Mouse (Mus musculus): Measurements from ENCODE around the gene Faap24.

Faap24 gene
- long read RNA-seq, experiment 1, transcript Faap24-201 (4 exons, 1,857 nt) = major isoform, 22 of 23 reads
- long read RNA-seq, experiment 1, partial matches to known transcripts = 0 of 23 reads
- long read RNA-seq, experiment 1, other reads (novel, unspliced or antisense) = 0 of 23 reads
- long read RNA-seq, experiment 2, transcript Faap24-201 (4 exons, 1,857 nt) = major isoform, 24 of 25 reads
- long read RNA-seq, experiment 2, partial matches to known transcripts = 0 of 25 reads
- long read RNA-seq, experiment 2, other reads (novel, unspliced or antisense) = 1 of 25 reads

DNA sequence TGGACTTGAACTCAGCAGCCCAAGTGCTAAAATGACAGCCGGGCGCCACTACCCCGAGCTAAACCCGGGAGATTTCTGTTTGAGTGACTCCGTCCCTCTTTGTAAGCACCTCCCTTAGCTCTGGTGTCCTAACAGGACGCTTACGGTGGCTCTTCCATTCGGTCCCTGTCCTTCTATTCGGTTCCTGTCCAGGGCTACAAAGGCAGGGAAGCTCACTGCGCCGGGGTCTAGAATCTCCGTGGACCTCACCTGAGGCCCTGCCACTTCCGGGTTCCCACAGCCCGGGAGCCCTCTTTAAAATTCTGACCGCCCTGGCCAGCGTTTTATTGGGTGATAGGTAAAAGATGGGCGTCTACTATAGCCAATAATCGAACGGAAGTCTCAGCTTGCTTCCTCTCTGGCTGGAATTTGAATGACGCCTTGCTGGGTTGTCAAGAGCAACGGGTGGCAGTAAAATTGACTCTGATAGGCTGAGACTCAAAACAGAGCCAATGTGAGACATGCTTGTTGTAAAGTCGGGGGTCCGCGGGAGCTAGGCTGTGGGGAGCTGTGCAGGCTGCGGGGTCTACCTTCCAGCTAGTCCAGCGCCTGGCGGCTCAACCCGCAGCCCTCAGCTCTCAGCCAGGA lies at the start of gene Faap24, which contains the start of gene Cep89:
TSS of gene Faap24 (minus strand) at position 295 of the 627 bp plus-strand sequence.
TSS of gene Cep89 (plus strand) at position 494 of the 627 bp plus-strand sequence.
- intact Hi-C loops (cut with DNase I) = no loop called here

DNA sequence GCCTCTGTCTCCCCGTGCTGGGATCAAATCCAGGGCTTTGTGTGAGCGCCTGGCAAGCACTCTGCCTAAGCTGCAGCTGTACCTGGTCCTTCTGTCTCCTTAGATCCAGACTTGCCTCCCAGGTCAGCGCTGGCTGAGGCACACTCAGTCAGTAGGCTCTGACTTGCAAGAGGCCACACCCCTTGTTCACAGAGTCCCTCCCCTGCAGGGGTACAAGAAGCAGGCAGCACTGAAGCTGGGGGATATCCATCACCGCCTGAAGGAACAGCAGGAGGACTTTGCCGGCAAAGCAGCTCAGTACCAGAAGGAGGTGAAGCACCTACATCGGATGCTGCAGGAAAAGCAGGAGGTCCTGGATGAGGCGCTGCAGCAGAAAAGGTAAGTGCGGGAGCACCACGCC lies 38.6 kb upstream of the Faap24 start:
- intact Hi-C loops (cut with DNase I) = no loop called here

DNA sequence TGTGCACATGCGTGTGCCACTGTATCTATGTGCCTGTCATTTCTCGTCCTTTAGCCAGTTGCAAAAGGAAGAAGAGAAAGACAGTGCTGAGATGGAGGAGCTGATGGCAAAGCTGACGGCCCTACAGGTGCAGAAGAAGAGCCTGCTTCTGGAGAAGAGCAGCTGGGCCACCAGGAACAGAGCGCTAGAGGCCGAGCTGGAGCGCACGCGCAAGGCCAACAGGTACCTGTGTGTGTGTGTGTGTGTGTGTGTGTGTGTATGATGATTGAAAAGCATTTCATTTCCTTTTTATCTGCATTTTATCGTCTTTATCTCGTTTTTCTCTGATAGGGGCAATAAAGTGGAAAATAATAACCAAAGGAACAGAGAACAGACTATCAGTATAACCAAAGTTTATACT lies 31.5 kb upstream of the Faap24 start:
- intact Hi-C loops (cut with DNase I) = no loop called here

DNA sequence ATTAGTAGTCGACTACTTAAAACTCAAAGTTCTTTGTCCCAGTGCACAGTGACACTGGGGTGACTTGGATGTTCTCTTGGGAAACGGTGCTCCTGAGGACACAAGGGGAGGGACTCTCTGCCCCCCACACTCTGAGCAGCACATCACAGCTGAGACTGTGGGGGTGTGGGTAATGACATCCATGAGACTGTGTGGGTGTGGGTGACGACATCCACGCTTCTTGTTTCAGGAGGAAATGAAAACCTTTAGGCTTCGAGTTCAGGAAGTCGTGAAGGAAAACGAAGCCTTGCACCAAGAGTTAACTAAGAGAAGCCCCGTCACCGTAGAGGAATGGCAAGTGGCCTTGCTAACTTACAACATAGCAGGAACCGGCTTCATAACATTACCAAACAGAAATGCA lies 26.4 kb upstream of the Faap24 start:
- intact Hi-C loops (cut with DNase I) = no loop called here

DNA sequence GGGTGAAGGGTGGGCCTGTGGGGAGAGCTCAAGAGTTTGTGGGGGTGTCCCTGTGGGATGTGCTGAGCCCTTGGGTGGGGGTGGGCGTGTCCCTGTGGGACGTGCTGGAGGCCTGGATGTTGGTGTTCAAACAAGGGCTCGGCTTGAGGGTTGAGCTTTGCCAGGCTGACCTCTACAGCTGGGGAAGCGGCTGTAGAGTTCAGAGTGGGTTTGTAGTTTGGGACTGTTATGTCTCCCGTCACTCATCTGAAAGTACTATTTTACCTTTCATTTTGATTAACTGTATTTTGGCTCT lies 20.0 kb upstream of the Faap24 start:
- intact Hi-C loops (cut with DNase I) = no loop called here

DNA sequence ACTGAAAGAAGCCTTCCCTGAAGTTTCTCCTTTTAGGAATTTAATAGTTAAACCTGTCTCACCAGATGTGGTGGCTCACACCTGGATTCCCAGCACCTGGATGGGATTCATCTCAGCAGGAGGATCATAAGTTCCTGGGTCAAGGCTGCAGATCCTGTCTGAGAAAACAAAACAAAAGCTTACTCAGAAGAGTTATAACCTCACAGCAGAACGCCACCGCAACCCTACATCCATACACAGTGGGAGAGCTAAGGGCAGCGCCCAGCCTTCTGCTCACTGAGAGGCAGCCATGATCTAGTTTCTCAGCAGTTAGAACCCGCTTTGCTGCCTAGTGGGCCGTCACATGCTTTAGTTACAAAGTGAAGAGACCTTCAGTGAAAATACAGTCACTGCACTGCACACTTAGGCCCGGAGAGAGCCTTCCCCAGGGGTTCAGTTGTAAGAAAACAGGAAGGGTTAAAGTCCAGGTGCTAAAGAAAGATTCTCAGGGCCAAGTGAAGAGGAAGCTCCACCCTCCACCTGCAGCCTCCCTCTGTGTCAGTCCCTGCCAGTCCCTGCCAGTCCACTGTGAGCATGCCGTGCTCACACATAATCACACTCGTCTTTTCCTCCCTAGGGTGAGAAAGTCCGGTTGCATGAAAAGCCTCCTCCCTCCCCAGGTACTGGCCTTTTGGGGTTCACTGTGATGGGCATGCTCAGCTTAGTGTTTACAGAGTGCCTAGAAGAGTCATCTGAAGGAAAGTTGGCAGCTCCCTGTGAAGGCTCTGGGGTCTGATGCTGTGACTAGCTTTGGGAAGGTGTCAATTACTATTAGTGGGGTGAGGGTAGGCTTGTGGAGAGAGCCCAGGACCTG lies 19.4 kb upstream of the Faap24 start:
- intact Hi-C loops (cut with DNase I) = no loop called here

DNA sequence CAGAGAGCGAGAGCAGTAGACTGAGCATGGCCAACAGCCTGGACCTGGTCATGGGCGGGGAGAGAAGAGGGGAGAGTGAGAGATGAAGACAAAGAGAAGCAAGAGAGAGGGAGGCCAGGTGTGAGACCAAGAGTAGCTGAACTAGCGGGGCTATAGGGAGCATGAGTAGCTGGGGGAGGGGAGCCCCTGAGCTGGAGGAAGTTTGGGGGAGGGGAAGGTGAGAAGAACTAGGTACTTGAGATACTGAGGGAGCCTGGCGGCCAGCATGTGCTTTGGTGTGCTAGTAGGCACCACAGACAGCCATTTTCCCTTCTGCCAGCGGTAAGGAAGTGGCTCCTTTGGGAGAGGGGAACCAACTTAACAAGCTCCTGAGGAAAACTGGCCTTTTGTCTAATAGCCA lies 18.6 kb upstream of the Faap24 start:
- intact Hi-C loops (cut with DNase I) = no loop called here

DNA sequence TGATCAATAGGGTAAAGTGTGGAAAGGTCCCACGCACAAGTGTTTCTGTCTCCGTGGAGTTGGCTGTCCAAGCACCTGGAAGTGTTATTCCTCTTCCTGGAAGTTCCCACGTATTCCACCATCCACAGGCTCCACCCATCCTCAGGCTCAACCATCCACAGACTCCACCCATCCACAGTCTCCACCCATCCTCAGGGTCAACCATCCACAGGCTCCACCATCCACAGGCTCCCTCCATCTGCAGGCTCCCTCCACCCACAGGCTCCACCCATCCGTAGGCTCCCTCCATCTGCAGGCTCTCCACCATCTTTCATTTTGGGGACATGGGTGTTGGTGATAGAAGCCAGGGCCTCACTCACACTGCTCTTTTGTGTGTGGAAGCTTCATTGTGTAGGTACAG lies 4.5 kb upstream of the Faap24 start:
- intact Hi-C loops (cut with DNase I) = no loop called here

DNA sequence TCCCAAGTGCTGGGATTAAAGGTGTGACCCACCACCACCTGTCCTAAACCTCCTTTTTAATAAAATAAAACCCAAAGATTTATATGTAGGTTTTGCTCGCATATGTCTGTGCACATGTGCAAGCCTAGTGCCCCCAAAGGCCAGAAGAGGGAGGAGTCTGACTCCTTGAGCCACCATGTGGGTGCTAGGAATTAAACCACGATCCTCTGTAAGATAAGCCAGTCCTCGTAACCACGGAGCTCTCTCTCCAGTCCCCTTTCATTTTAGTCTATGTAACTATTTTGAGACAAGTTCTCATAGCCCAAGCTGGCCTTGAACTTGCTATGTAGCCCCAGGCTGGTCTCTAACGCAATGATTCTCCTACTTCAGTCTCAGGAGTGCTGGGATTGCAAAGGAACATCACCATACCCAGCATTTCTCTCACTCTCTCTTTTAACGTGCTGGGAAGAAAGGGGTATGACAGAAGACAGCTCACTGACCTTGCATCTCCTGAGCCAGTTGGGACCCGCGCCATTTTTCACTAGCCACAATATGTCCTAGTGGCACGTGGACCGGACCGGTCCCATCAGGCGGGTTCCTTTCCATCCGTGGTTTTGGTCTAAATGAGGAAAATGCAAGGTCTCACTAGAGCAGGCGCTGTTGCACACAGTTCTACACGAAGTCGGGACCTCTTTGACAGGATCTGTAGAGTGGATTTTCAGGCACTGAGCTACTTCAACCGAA lies 741 bp downstream of the Faap24 start:
- intact Hi-C loops (cut with DNase I) = no loop called here

DNA sequence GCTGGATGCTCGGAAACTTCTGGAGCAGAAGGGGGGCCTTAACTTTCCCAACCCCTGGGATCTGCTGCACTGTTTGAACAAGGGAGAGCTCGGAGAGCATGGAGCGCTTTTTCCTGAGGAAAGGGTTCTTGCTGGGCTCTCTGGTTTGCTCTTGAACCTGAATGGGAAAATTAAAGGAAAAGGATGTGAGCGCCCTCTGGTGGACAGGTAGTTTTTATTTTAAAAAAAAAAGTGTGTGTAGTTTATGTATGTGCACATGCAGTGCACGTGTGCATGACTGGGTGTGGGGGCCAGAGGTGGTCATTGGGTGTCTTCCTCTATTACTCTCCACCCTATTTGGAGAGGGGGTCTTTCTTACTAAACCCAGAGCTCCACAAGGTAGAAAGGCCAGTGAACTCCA lies 3.7 kb downstream of the Faap24 start:
- intact Hi-C loops (cut with DNase I) = loop anchor here (5.0 kb wide), 2 partner anchors 76 to 96 kb away; partner anchors contain the start of gene Gpatch1

DNA sequence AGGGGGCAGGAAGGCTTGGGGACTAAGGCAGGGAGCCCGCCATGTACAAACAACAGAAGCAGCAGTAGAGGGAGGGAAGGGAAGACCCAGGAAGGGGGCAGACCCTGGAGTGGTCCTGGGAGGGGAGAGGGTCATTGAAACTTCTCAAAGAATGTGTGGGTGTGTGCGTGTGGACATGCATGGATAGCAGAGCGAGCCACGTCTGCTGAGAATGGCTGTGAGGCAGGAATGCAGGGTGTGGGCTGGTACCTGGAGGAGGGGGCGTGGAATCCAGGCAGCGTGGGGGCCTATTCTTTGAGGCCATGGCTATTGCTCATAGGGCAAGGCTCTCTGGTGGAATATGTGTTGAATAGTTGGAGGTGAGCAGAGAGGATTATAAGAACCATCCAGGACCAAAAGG lies 7.9 kb downstream of the Faap24 start:
- intact Hi-C loops (cut with DNase I) = loop anchor here (5.0 kb wide), 1 partner anchor 51 kb away; no protein-coding TSS in a partner anchor

DNA sequence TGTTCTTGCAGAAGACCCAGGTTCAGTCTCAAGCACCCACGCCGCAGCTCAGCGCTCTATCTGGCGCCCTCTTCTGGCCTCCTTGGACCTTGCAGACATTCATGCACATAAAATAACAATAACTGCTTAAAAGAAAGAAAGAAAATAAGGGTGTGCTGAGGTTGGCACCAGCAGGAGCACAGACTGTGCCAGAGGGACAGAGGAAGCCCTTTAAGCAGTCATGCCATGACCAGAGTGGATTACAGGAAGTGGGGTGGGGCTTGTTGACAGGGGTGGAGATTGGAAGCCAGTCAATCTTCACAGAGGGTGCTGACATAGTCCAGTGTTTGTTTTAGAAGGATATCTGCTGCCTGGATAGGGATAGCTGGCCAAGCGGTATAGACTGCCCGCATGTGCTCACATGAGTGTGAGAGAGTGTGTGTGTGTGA lies 10.1 kb downstream of the Faap24 start:
- intact Hi-C loops (cut with DNase I) = loop anchor here (5.0 kb wide), 1 partner anchor 49 kb away; no protein-coding TSS in a partner anchor

DNA sequence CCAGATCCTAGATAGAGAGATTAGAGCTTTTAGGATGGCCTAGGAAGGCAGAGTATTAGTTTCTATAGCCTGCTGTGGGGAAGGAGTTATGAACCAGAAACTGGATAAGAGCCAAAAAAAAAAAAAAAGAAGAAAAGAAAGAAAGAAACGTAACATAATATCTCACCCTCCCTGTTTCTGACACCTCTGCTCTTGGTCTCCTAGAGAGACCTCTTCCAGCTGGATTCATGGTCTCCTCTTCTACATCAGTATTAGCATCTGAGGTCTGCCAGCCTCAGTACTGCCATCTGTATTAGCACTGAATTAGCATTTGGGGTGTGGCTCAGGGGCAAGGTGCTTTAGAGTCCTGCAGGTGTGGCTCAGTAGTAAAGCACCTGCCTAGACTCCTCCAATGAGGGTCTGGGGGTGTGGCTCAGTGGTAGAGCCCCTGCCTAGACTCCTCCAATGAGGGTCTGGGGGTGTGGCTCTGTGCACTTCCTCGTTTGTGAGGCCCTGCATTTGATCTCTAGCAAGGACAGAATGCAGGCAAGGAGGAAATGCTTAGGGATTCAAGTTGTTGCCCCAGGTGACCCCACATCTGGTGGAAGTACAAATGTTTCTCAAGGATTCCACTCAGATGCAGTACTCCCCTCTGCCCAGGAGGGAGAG lies 13.8 kb downstream of the Faap24 start:
- intact Hi-C loops (cut with DNase I) = no loop called here

DNA sequence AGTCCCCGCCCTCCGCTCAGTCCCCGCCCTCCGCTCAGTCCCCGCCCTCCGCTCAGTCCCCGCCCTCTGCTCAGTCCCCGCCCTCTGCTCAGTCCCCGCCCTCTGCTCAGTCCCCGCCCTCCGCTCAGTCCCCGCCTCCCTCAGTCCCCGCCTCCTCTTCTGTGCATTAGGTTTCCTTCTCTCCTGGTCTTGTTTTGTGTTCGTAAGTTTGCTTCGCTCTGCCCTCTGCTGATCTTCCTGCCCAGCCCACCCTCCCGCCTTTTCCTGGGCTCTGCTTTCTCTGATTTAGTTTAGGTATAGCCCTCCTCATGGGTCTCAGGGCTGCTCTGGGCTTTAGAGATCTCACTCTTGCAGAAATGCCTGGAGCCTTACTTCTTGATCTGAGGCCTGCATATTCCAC lies 14.8 kb downstream of the Faap24 start:
- intact Hi-C loops (cut with DNase I) = no loop called here

DNA sequence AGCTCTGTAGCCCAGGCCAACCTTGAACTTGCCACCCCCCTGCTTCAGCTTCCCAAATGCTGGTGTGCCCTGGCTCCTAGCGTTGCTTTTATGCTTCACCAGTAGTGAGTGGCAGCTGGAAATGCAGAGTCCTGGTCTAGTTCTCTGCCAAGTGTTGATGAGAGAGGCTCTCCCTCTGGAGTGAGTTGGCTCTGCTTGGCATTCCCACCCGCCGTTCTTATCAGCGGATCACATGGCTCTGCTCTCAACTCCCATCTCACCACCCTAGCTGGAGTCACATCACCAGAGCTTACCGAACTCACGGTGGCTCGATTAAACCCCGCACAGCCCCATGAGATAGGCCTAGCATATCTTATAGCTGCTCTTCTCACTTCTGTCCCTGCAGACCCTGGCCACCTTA lies 16.3 kb downstream of the Faap24 start:
- intact Hi-C loops (cut with DNase I) = no loop called here

DNA sequence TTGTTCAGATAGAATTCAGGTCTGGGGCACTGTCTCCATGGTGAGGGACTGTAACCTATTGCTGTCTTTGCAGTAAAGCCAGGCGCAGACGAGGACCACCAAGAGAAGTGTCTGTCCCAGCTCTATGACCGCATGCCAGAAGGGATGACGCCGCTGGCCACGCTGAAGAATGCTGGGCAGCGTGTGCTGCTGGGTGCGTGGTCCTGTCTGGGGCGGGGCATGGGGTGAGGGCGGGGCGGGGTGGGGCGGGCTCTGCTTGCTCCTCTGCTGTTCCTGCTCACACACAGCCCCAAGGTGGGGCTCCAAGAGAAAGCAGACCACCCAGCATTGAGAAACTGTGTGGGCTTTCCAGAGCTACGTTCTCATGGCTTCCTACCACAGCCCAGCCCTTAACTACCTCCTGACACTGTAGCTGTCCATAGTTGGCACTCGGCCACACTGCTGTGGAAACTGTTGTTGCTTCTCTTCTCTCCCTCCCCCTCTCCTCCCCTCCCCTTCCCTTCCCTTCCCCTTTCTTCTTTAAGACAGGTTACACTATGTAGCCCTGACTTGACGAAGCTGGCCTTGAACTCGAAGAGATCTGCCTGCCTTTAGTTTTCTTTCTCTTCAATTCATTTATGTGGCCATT lies 17.0 kb downstream of the Faap24 start:
- intact Hi-C loops (cut with DNase I) = no loop called here

DNA sequence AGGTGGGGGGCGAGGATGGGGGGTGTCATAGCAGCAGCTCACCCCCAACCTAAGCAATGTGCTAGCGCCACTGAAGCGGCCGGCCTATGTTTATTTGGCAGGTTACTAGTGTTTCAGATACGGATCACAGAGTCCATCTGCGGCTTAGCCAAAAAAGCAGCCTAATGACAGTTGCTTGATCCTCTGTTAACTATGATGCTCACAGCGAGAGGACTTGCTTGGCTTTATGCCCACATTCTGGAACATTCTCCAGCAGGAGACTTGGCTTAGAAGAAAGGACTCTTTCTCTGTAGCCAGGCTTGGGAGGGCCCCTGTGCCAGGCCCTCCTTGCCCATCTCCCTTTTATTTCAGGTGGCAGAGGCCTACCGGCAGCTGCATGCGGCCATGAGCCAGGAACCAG lies 20.0 kb downstream of the Faap24 start:
- intact Hi-C loops (cut with DNase I) = no loop called here

DNA sequence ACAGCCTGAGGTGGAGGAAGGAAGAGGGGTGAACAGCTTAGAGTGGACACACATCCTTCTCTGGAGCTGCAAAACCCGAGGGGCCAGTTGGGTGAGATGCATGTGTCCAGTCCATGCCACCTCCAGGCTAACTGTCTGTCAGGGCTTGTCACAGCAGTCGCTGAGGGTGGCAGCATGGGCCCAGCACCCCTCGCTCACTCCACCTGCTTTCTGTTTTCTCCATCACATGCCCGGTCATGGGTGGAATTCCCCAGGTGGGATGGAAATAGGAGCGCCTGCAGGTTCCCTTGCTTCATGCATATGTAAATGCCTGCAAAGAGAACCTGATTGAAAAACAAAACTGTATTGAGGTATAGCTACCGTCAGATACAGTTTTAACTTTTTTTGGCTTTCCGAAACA lies 22.4 kb downstream of the Faap24 start:
- intact Hi-C loops (cut with DNase I) = no loop called here

DNA sequence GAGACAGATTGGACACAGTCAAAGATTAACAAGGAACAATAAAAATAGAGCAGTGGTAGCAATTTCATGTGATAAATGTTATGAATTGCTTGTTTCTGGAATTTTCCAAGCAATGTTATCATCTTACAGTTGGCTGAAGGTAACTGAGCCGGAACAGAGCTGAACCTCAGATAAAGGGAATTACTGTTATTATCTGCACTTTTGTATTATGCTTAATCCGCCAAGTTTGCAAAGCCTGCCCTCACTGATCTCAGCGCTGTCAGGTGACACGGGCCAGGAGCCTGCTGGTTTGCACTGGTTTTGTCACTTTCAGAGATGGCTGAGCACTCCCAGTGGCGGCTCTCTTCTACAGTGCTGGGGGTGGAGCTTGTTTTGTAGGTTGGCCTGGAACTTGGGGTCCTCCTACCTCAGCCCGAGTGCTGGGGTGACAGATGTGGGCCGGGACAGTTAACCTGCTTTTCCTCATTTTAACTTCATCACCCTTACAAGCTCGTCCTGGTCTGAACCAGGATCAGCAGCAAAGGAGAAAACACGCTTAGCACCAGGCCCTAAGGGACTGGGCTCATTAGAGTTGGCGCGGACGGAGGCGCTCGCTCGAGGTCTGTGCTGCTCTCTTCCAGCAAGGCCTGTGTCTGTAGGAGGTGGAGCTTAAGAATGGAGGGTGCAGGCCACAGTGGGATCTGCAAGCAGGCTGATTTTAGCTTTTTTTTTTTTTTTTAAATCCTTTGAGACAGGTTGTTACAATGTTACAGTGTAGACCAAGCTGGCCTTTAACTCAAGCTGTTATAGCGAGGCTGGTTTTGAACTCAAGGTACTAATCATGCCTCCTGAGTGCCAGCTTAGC lies 23.3 kb downstream of the Faap24 start:
- intact Hi-C loops (cut with DNase I) = no loop called here

Data from adrenal gland (tissue).